In genomic region chr6:144074826-144075225, GRCm38 (mm10) we compare ENCODE assay signal across 9 mouse cellular contexts.
DNase-seq lines count a peak whose midpoint lies in the region; ATAC-seq and TF ChIP-seq lines count a peak whose summit lies in the region.
"Had no signal": no experiment of that assay in that cellular context is flagged by ENCODE, and none has a peak within 500 bp of the region (broad histone marks: within the 10 kb centered on the region; RNA-seq: fewer than 3 reads in every experiment).

No protein-coding gene starts in this region.

- H3K9me3 ChIP-seq in stomach, embryonic 16.5 days (replicated peaks; ENCODE audit: control insufficient read depth, low read length), result no peaks in the 10 kb centered on the region
- H3K9me3 ChIP-seq: neural tube, embryonic 13.5 days had no signal

- no peaks in the 10 kb centered on the region for H3K27me3 ChIP-seq in stomach, embryonic 16.5 days (ENCODE audit: control insufficient read depth, insufficient read depth, low read length)
- H3K27me3 ChIP-seq in thymus, adult 2 months (ENCODE audit: control insufficient read depth, insufficient read depth, low read length), result no peaks in the 10 kb centered on the region
- H3K27me3 ChIP-seq: neural tube, embryonic 13.5 days had no signal

- no peaks in the 10 kb centered on the region for H3K36me3 ChIP-seq in stomach, embryonic 16.5 days (ENCODE audit: control insufficient read depth, insufficient read depth, low read length)
- no peaks in the 10 kb centered on the region for H3K36me3 ChIP-seq in thymus, adult 2 months (ENCODE audit: control insufficient read depth, insufficient read depth, low read length)
- H3K36me3 ChIP-seq: neural tube, embryonic 13.5 days had no signal

- DNase-seq in kidney, postnatal 10 days, result peak; percentile 30
- no peak for DNase-seq in kidney, adult 18-20 months
- DNase-seq in adrenal gland, postnatal 10 days, result peak; percentile 61
- peak; percentile 44 for DNase-seq in gastrocnemius, adult 2 months
- DNase-seq in layer of hippocampus, adult 9-10 months (ENCODE audit: low spot score), result peak; percentile 24
- no peak for DNase-seq in spleen, postnatal 10 days (ENCODE audit: low spot score in 2 of 2)
- no peak for DNase-seq in thymus, adult 2 months

- ATAC-seq in stomach, embryonic 16.5 days (ENCODE audit: insufficient read depth, low FRiP score), result peak; percentile 87

- H3K9ac ChIP-seq in stomach, embryonic 16.5 days (ENCODE audit: low read length), result no peak overlapping the region
- H3K9ac ChIP-seq: neural tube, embryonic 13.5 days had no signal

- intact Hi-C loops in gastrocnemius, adult 2 months (cut with DNase I), result no loop called here

- H3K4me3 ChIP-seq in gastrocnemius, adult 2 months, result 0 out of 2 replicates have a peak overlapping the region, but pooled peaks have one; percentile 11
- no peak overlapping the region for H3K4me3 ChIP-seq in stomach, embryonic 16.5 days (replicated peaks; ENCODE audit: low read length)
- no peak overlapping the region for H3K4me3 ChIP-seq in thymus, adult 2 months (ENCODE audit: control insufficient read depth, insufficient read depth, low read length)
- H3K4me3 ChIP-seq: neural tube, embryonic 13.5 days had no signal

- no peak for TF ChIP-seq POLR2A in thymus, adult 2 months (IDR thresholded peaks at IDR 0.05; ENCODE audit: control insufficient read depth, extremely low read depth, insufficient read depth, low read length, poor library complexity)

- peak overlapping the region; percentile 40; the same call in 1 of the 2 replicates for H3K4me2 ChIP-seq in stomach, embryonic 16.5 days (ENCODE audit: low read depth, low read length)
- H3K4me2 ChIP-seq: neural tube, embryonic 13.5 days had no signal

- no peak overlapping the region for H3K27ac ChIP-seq in gastrocnemius, adult 2 months
- H3K27ac ChIP-seq in stomach, embryonic 16.5 days (ENCODE audit: low read length), result peak overlapping the region; percentile 70
- H3K27ac ChIP-seq in thymus, adult 2 months (ENCODE audit: control insufficient read depth, insufficient read depth, low read length), result no peak overlapping the region
- H3K27ac ChIP-seq: neural tube, embryonic 13.5 days had no signal

- no peak for TF ChIP-seq CTCF in gastrocnemius, adult 2 months (IDR thresholded peaks at IDR 0.05)
- no peak for TF ChIP-seq CTCF in thymus, adult 2 months (IDR thresholded peaks at IDR 0.05; ENCODE audit: borderline replicate concordance, control insufficient read depth, extremely low read depth, insufficient read depth, low read length, poor library complexity)

- 14% methylated on average over 9 of the region's 9 CpGs for WGBS in stomach, embryonic 16.5 days
- WGBS in thymus, adult 2 months, result 76% methylated on average over 9 of the region's 9 CpGs

- peaks cover 14% of the 10 kb centered on the region for H3K4me1 ChIP-seq in stomach, embryonic 16.5 days (ENCODE audit: control insufficient read depth, insufficient read depth, low read length)
- H3K4me1 ChIP-seq in thymus, adult 2 months (replicated peaks; ENCODE audit: control insufficient read depth, insufficient read depth, low read length), result no peaks in the 10 kb centered on the region

Comparison
In these comparisons a context has a peak if more than half of its experiments do, and no peak if none do; other contexts are left out.
1. DNase-seq: peak in kidney, postnatal 10 days (single experiment), adrenal gland, postnatal 10 days (single experiment), gastrocnemius, adult 2 months (single experiment) and layer of hippocampus, adult 9-10 months (single experiment); none in kidney, adult 18-20 months (single experiment), spleen, postnatal 10 days (0 of 2) and thymus, adult 2 months (single experiment).